Mouse (Mus musculus): Measurements from ENCODE around the gene Mxra7.

Mxra7 gene

DNA sequence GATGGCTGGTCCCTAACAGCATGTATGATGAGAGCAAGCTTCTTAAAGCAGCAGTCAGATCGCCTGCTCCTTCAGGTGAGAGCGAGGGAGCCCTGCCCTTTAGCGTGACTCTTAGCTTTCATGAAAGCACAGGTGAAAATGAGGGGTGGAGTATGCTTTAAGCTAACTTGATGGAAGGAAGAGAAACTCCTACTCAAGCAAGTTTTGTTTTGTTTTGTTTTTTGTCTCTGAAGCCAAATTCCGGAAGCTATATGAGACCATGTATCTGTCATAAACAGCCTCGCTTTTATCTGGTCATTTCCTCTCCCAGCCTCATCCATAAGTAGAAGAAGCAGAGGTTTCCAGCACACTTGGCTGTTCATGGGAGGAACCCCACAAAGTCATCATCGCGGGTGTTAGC, 52.4 kb downstream of the Mxra7 start, which contains the start of gene St6galnac1:
St6galnac1 (minus strand) TSS at position 101 of the 400 bp plus-strand sequence.
- no peak for DNase-seq (ENCODE audit: low spot score)

DNA sequence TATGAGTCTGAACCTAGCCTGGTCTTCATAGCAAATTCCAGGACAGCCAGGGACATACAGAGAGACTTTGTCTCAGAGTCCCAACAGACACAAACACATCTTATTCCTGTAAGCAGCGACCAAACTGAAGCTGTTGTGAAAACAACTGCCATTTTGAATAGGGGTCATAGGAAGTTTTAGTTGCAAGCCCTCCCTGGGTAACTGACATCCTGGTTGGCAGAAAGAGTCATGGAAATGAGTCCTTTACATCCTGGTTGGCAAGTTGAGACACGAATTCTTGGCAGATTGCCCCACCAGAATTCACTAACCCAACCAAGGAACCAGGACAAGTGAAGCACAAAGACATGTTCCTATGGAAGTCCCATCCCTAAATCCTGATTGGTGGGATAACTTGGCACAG, 54.6 kb downstream of the Mxra7 start:
- no peak for DNase-seq (ENCODE audit: low spot score)

DNA sequence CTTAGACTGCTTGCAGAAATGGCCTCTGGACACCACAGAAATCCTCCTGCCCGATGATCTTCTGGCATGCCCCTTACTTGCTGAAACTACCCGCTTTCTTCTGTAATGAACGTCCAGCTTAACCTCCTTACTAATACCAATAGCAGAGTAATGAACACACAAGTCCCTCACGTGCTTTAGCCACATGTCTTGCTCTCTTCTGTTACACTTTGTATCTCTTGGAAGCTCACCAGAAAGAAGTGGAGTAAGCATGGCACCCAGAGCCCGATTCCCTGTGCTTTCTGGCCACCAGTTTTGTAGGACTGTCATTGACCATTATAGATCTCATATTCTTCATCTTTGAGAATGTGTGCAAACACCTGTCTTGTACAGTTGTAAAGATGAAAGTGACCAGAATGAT, 58.0 kb downstream of the Mxra7 start:
- no peak for DNase-seq (ENCODE audit: low spot score)

DNA sequence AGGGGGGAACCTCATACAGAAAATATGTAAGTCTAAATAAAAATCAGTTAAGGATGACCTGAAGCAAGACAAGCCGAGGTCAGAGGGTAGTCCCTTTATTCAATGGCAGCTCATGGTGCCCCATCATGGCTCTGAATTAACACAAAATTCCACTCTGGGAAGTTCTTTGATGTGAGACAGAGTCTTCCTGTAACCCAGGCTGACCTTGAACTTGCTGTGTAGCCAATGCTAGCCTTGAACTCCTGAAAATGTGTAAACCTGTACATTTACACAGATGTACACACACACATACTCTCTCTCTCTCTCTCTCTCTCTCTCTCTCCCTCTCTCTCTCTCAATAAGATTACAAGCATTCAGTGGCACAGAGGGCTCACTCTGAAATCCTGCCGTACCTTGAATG, 62.9 kb downstream of the Mxra7 start:
- DNase-seq (ENCODE audit: low spot score) = no peak

DNA sequence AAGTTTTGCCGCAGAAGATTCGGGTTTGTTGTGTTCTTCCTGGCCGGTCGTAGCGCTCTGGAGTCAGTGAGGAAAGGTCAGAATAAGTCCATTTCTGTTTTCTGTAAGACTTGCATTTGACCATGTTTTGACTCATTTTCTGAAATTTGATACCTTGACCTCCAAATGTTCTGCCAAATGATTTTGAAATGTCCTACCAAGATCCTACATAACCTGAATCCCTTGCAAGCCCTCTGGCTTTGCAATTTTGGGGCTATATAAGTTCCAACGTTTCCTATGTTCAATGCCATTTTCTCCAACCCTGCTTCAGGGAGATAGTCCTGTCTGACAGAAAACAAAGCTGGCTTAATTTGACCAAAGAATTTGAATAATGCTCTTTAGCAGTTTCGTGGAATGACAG, 63.5 kb downstream of the Mxra7 start:
- no peak for DNase-seq (ENCODE audit: low spot score)

DNA sequence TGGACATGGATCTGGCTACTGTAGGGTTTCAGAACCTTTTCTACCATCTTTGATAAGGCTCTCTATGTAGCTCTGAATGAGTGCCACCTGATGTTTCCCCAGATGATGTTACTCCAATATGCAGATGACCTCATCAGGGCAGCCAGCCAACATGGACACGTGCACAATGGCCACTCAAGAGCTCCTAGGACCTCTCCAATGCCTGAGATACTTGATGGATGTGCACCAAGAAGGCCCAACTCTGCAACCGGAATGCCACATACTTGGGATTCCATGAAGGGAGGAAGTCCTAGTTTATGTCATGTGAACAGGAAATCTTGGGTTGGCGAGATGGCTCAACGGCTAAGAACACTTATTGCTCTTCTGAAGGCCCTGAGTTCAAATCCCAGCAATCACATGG, 72.7 kb downstream of the Mxra7 start:
- DNase-seq (ENCODE audit: low spot score) = no peak

DNA sequence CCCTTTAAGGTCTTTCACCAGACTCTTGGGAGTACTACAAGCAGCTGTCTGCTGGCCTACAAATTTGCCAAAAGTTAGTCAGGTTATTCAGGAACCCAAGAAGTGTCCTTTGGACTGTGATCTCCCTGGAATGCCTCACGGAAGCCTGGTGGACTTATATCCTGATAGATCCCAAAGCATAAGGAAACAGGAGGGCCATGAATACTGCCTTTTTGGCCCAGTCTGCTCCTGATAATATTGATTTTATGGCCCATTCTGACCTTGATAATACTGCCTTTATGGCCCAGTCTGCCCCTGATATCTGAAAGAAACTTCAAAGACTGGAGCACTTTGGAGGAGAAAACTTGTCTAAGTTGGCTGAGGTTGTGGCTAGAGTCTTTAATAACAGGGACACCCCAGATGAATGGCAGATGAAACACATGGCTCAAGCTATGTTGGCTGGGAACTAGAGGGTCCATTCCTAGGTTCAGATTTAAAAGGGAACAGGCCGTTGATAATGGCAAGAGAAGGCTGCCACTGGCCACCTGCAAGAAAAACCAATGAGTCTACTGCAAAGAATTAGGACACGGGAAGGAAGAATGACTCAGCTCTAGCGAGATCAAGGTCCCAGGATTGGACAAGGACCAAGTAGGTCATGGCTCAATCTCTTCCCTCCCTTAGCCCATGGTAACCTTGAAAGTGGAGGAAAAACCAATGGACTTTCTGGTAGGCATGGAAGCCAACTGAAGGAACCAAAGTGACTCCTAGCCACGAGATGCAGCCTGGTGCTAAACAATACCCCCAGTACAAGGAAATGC, 74.0 kb downstream of the Mxra7 start:
- DNase-seq (ENCODE audit: low spot score) = no peak

All from ovary, postnatal 14 days (tissue).